Mouse (Mus musculus): ENCODE data around the gene Gm4305.
"Not testable (repeated sequence)": the region's sequence is repeated elsewhere in the genome, so short reads cannot be mapped to it uniquely, and the experiment has no call there.

DNA sequence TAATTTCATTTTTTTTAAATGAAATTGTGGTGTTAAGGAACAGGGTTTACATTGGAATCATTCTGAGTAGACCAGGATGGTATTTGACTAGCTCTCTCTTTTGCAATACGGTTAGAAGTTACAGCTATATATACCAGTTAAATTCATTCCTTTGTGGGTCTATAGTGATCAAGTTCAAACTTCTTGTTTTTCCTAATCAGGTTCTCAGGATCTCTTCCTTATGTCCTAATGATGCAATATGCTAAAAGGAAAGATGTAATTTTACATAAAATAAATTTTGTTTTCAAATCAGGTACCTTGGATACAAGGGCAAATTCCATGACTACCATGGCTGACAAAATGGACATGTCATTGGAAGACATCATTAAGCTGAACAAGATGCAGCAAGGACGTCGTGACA lies 5.2 kb upstream of the Gm4305 start, which contains the start of gene Gm4303:
- not testable (repeated sequence) for TF ChIP-seq POLR2A (IDR thresholded peaks at IDR 0.05; ENCODE audit: low read depth, low read length); CTCF (IDR thresholded peaks at IDR 0.05; ENCODE audit: borderline replicate concordance, insufficient read depth, low read length)

All from embryonic fibroblast, embryonic 13.5 days (primary cell).